Mouse (Mus musculus) liver, embryonic 14 days (tissue): Measurements from ENCODE around the gene Itga7. TPM values are rescaled to one million over a fixed set of nuclear protein-coding genes. Genes with fewer than 3 reads are reported as not detected.

Experiments
- polyA plus RNA-seq: library from polyadenylated mRNA; depleted of rRNA; stranded (reverse); fragments of >200 nt; gene quantifications from 2 replicates; pipeline ENCODE4 v1.2.3, GENCODE M21; 2012; rRNA removed

Gene Itga7
- 0.12 and 0.69 TPM in 2 replicates for polyA plus RNA-seq

GRCm38 (mm10) chr10:128933574-128933973 lies at the start of gene Itga7:
Gene Itga7, plus strand, starts transcription at chr10:128933818.

GRCm38 (mm10) chr10:128891296-128892094 lies 42.1 kb upstream of the Itga7 start, which contains the start of gene Gdf11:
Gene Gdf11, minus strand, starts transcription at chr10:128891718.

GRCm38 (mm10) chr10:128900698-128901097 lies 32.9 kb upstream of the Itga7 start, which contains the start of gene Cd63:
Gene Cd63, plus strand, starts transcription at chr10:128900989.

DNA sequence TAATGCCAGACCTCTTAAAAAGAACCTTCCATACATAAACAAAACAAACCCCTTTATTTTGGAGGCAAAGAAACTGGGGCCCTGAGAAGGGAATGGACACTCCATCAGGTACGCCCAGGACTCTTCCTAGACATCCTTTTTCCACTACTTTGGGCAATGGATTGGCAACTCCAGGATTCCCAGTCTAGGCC lies 10.9 kb upstream of the Itga7 start, which contains the start of gene Rdh5:
TSS of gene Rdh5 (minus strand) at position 67 of the 191 bp plus-strand sequence.

GRCm38 (mm10) chr10:128923935-128924334 lies 9.7 kb upstream of the Itga7 start, which contains the start of gene Bloc1s1:
Gene Bloc1s1, minus strand, starts transcription at chr10:128924035.

GRCm38 (mm10) chr10:128960590-128961584 lies 27.3 kb downstream of the Itga7 start, which contains the start of gene Mettl7b:
Gene Mettl7b, minus strand, starts transcription at chr10:128960988.

DNA sequence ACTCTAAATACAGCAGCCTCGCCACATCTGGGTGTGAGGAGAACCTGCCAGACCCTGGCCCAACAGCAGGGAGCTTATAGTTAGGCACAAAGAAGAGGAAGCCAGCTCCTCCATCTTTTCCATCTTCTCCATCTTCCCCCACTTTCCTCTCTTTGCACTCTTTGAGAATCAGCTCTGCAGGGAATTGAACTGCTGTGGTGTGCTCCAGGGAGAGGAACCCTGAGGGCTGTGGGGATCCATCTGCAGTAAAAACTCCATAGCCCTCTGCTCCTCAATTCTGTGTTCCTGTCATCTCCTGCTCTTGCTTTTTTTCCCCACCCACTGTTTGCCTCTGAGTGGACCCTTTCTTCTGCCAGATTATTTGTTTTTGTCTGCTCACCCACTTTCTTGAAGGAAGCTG lies 55.5 kb downstream of the Itga7 start, which contains the start of gene Olfr9:
TSS of gene Olfr9 (plus strand) at position 301 of the 400 bp plus-strand sequence.

Other genes starting within 250 kb of the Itga7 start
- gene Rab5b, start 237.6 kb upstream of the Itga7 start, polyA plus RNA-seq = 18.4 and 20.3 TPM in 2 replicates
- gene Pmel, start 229.6 kb upstream of the Itga7 start, polyA plus RNA-seq = 0.24 and 0.29 TPM in 2 replicates
- gene Cdk2, start 228.8 kb upstream of the Itga7 start, polyA plus RNA-seq = 37.4 and 45.7 TPM in 2 replicates
- gene Dgka, start 189.0 kb upstream of the Itga7 start, polyA plus RNA-seq = 1.6 and 1.8 TPM in 2 replicates
- gene Pym1, start 185.9 kb upstream of the Itga7 start, polyA plus RNA-seq = 18.7 and 21.6 TPM in 2 replicates
- gene Mmp19, start 142.9 kb upstream of the Itga7 start, polyA plus RNA-seq = 7.4 and 9.2 TPM in 2 replicates
- gene Dnajc14, start 129.8 kb upstream of the Itga7 start, polyA plus RNA-seq = 5.6 and 7.6 TPM in 2 replicates
- gene Tmem198b, start 129.4 kb upstream of the Itga7 start, polyA plus RNA-seq = 2.0 and 2.3 TPM in 2 replicates
- 77.4 and 83.9 TPM in 2 replicates for gene Sarnp, start 116.5 kb upstream of the Itga7 start, polyA plus RNA-seq
- gene Ormdl2, start 112.2 kb upstream of the Itga7 start, polyA plus RNA-seq = 43.0 and 48.9 TPM in 2 replicates
- gene Gdf11, start 42.1 kb upstream of the Itga7 start, polyA plus RNA-seq = 0.41 and 0.44 TPM in 2 replicates
- 31.3 TPM in 2 replicates for gene Cd63, start 32.8 kb upstream of the Itga7 start, polyA plus RNA-seq
- 10.1 and 12.0 TPM in 2 replicates for gene Rdh5, start 10.9 kb upstream of the Itga7 start, polyA plus RNA-seq
- gene Bloc1s1, start 9.8 kb upstream of the Itga7 start, polyA plus RNA-seq = 91.9 and 94.0 TPM in 2 replicates
- 0.02 TPM in 2 replicates for gene Mettl7b, start 27.2 kb downstream of the Itga7 start, polyA plus RNA-seq
- gene Olfr9, start 55.6 kb downstream of the Itga7 start, polyA plus RNA-seq = not detected in 2 replicates
- gene Olfr763, start 77.0 kb downstream of the Itga7 start, polyA plus RNA-seq = not detected in 2 replicates
- not detected in 2 replicates for gene Olfr764-ps1, start 106.1 kb downstream of the Itga7 start, polyA plus RNA-seq
- not detected in 2 replicates for gene Olfr765, start 116.2 kb downstream of the Itga7 start, polyA plus RNA-seq
- gene Olfr766-ps1, start 135.2 kb downstream of the Itga7 start, polyA plus RNA-seq = not detected in 2 replicates
- gene Olfr767, start 149.1 kb downstream of the Itga7 start, polyA plus RNA-seq = not detected in 2 replicates
- not detected in 2 replicates for gene Olfr768, start 165.6 kb downstream of the Itga7 start, polyA plus RNA-seq
- not detected in 2 replicates for gene Olfr769, start 184.0 kb downstream of the Itga7 start, polyA plus RNA-seq
- gene Olfr770, start 205.2 kb downstream of the Itga7 start, polyA plus RNA-seq = not detected in 2 replicates
- gene Olfr771, start 230.9 kb downstream of the Itga7 start, polyA plus RNA-seq = not detected in 2 replicates
- gene Olfr772, start 244.1 kb downstream of the Itga7 start, polyA plus RNA-seq = not detected in 2 replicates